Mouse (Mus musculus) spleen, postnatal 4 days (tissue): ENCODE data around the gene Pth1r.

Experiments used
- DNase-seq, 2 experiments: peaks; one replicate each; pipeline ENCODE4 v3.0.0; 2022; ENCODE audit warnings: low spot score in 2 of 2

Pth1r gene

DNA sequence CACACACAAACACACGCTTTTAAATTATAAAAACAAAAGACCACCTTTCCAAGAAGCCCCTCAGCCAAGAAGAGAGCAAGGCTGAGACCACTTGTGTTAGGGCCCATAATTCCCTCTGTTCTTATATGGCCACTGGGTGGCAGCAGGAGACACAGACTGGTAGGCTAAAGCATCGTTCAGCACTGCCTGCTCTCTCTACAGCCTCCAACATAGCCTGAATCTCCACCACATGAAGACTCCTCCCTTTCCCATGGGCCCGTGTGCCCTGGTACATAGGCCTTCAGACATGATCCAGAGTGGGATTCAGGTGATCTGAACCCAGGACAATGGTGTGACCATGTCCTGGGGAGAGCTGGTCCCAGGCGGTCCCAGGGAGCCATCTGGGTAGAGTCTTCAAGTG lies 30.2 kb downstream of the Pth1r start:
- no peak for DNase-seq

DNA sequence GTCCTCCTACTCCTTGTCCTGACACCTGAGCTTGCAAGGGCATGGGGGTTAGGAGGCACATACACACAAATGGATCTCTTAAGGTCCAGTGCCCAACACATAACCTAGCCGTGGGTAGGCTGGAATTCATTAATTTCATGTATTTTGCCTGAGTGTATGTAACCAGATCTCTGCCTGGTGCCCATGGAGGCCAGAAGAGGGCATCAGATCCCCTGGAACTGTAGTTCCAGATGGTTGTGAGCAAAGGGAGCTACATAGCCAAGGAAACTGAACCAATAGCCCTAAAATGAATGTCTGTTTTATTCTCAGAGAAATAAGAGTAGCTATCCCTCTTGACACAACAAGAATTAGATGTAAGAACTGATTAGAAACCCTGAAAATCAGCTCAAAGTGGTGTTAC lies 31.5 kb downstream of the Pth1r start:
- no peak for DNase-seq

DNA sequence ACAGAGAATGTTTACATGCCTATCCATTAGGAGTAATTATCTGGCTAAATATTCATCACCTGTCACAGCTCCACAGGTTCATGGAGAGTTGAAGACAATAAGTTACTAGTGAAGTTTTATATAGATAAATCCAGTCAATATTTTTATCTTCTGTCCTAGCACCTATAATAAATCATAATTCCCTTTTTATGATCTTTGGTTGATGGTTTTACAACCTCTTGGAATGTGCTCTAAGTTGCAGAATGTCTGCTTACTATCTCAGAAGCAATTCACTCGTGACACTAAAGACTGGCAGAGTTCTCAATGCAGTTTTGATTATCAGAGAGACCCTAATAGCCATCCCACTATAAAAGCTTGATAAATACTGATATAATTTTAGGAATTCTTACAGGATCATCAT lies 33.6 kb downstream of the Pth1r start:
- DNase-seq: no peak

DNA sequence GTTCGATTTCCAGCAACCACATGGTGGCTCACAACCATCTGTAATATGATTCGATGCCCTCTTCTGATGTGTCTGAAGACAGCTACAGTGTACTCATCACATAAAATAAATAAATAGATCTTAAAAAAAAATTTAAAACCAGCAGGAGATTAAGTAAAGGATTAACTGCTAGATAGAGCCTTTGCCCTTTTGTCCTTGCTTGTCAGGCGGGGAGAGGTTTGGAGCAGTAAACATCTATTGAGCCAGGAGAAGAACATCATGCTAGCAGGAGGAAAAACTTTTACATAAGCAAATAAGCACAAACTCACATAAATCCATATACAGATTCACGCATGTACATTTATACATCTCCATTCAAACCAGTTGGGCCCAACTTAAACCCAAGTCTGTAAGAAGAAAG lies 34.4 kb downstream of the Pth1r start:
- no peak for DNase-seq

DNA sequence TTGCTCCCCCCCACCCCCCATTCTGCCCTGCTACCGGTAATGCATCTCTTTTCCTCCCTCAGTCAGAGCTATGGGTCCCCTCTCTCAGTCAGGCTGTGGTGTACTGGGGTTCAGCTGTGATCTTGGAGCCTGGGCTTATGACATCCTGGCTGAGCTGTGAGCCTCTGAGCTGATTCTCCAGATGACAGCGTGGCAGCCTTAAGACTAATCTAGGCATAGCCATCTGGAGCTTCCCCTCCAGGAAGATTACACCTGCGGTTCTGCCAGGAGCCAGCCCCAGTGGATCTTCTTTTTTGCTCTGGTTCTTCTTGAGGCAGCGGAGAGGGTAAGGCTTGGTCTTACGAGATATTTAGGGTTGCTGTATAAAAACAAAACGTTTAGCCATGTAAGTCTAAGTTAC lies 34.9 kb downstream of the Pth1r start:
- DNase-seq: no peak

DNA sequence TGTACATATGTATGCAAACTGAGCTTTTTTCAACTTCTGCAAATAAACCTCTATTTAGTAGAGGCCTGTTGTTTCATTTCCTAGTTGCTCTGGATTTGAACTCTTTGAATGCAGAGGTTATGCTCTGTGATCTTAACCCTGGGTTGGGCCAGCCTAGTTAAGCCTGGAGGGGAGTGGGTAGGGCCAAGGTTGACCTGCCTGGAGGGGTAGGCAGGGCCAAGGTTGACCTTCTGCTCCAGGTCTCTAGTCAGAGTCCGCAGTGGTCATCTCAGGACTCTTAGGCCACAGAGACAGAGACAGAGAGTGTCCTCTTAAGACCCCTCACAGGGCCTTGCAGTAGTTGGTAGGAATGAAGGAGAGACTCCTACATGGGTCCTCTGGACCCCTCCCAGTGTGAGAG lies 35.4 kb downstream of the Pth1r start:
- DNase-seq: no peak

DNA sequence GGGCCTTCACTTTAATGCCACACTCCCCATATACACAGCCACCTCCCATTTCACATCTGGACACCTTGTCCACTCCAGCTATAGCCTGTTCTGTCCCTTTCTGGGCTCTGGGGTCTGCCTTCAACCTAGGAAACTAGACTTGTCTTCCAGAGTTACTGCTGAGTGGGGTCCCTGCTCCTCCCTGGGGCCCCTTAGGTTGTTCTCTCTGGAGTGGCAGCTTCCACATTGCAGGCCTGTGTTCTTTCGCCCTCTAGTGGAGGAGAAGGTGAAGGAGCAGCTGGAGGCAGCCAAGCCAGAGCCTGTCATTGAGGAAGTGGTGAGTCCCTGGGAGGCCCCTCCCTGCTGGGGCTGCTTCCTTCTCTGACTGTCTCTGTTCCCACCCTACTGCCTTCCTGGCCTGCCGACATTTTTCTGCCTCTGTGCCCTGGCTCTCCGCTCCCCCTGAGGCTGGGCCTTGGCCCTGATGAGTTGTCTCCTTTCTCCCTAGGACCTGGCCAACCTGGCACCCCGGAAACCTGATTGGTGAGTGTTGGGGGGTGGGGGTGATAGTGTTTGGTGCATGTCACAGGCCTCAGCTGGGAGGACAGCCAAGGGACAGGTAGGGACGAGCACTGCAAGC lies 37.2 kb downstream of the Pth1r start:
- peak; percentile 77 to 83 for DNase-seq

DNA sequence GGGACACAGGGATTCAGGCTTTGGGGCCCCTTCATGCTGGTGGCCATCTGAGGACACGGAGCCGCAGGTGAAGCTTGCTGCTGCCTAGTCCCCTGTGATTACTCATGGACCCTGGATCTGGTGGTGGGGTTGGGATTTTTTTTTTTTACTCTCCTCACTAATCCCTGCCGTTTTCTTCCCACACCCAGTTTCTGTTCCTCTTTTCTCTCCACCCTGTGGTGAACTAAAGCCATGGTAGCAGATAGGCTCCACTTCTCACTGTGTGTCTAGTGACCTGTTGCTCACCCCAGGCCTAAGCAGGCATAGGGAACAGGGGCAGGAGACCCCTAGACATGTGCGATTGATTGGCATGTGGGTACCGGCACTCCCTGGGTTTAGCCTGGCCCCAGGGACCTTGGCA lies 40.2 kb downstream of the Pth1r start:
- no peak for DNase-seq

DNA sequence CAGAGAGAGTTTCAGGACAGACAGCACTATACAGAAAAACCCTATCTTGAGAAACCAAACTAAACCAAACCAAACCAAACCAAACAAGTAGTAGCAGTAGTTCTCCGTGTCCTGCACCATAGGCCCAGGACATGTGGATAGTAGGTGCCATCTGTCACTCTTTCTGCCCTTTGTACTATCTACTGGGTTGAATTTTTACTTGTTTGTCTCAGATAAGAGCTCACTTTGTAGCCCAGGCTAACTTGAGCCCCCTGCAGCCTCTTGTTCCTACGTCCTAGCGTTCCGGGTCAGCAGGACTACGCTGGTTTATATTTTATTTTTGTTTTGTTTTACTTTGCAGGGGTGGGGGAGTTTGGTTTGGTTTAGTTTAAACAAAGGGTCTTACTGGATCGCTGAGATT lies 43.0 kb downstream of the Pth1r start:
- no peak for DNase-seq

DNA sequence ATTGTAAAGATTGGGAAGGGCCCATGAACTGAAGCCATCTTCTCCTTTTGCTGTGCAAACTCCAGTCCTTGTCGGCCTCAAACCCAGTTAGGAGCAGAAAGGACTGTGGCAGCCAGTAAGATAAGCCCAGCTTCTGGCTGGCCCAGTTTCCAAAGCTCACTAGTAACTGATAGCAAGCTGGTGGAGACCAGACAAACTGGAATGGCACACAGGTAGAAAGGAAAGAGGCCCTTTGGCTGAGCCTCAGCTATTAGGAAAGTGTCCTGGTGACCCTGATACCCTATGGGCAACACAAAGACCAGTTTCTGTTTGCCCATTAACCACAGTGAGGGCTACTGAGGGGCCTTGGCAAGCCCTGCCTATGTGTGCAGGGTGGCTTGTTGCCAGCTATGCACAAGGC lies 44.1 kb downstream of the Pth1r start:
- DNase-seq: no peak

DNA sequence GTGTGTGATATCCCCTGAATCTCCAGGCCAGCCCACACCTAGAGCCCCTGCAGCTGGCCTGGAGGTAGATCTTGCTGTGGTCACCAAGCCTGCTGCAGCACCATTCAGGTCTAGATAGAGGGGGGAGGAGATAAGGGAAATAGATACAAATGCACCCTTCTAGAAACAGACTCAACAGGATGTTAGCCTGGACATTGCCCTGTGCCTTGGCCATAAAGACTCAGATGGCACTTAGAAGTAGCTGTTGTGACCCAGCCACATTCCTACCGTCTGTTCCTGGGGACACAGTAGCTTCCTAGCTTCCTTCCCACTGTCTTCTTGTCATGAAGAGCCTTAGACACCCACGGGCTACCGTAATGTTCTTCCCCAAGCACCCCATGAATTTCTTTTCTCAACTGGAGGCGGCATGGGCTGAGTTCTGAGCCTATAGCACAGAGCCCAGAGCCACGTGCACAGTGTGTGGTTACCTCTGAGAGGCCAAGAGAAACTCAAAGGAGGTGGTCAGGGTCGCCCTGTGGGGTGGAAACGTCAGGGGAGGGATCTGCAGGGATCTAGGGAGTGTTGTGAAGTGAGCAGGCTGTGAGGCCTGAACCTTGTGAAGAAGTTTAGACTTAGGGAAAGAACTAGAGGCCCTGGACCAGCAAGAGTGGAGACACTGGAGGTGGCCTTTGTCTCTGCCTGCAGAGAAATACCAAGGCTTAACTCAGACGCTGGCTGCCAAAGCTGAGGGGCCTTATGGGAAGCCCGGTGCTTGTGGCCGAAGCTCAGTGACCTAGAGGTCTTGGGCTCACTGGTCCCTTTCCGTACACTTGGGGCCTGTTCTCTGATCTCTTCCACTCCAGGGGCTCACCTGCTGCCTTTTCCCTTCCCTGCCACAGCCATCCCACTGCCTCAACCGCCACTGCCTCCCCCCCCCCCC lies 45.6 kb downstream of the Pth1r start:
- no peak for DNase-seq

DNA sequence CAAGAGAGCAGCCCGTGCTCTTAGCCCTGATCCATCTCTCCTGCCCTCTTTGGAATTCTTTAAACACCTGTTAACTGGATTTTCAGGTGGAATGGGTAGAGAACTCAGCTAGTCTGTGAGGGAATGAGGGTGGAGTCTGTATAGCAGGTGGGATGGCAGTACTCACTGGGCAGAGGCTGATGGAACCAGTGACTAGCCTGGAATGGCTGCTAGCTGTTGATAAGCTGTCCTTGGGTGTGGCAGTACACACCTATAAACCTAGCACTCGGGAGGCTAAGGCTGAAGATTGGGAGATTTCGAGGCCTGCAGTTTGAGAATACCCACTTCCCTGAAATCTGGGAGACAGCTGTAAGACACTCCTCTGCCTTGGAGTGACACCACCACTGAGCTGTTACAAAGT lies 47.4 kb downstream of the Pth1r start:
- DNase-seq: no peak

DNA sequence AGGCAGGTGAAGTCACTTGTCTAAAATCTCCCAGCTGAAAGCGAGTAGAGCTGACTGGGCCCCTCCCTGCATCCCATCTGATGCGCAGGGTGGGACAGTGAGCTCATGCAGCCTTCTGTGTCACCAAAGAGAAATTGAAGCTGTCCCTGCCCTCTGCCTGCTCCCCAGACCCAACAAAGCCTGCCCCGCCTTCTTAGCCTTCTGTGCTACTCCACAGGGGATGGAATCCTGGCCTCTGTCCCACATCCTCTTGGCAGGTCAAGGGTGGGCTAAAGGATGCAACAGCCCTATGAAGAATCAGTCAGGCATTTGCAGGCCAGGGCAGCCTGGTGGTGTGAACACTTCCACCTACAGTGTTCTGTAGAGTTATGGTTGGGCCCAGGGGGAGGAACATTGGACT lies 49.5 kb downstream of the Pth1r start:
- DNase-seq: no peak

DNA sequence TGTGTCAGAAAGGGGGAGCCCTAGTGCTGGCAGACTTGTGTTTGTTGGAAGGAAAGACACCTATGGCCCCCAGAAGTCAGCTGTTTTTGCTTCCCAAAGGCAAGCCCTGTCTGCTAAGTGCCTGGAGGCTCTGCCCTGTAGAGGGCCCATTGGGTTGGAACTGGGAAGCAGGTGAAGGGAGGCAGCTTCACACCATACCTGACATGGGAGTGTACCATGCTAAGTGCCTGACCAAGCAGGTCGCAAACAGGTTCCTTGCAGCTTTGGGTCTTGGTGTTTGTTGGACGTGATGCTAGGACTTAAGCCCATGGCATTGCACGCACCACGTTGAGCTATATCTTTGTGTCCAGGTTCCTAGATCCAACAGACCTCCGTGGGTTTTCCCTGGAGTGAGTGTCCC lies 50.5 kb downstream of the Pth1r start:
- no peak for DNase-seq

DNA sequence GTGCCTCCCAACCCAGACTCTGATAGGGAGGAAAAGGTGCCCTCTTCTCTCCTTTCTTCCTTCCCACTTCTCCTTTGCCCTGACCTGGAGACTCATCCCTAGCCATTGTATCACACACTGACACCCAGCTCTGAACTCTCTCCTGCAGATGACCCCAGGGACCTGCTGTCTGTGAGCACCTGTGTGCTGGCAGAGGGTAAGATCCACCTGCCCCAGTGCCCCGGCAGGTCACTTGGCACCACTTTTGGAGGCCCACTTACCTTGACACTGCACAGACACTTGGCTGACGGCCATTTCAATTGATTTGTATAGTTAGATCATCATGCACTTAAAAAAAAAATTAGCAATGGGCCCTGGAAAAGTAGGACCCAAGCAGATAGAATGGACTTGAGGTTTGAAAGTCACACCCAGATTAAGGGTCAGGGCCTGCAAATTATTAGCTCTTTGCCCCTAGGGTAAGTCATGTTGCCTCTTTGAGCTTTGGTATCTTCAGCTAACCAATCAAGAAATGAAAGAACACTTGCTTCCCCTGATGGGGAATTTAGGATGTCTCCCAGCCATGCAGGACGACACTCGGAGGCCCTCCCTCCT lies 51.7 kb downstream of the Pth1r start:
- DNase-seq: no peak

DNA sequence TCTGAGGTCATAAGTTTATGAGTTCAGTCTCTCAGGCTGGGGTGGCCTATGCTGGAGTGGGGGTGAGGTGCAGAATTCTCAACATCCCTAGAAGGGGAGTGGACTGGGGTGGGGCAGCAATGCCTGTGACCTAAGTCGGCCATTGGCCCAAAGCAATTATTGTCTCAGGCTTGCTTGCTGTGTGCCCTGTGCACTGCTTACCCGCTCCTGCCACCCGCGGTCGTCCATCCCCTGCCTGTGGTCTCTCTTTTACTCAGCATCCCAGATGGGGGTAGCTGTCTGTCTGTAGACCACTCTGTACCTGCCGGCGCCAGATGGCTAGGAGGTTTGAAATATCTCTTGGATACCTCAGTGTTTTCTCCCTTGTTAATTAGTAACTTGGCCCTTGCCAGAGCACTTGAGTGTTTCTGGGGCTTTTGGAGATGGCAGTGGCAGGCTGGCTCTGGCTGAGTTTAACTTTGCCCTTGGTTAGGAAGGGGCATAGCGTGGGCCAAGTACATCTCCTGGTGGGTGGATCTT lies 57.6 kb downstream of the Pth1r start:
- DNase-seq: no peak

DNA sequence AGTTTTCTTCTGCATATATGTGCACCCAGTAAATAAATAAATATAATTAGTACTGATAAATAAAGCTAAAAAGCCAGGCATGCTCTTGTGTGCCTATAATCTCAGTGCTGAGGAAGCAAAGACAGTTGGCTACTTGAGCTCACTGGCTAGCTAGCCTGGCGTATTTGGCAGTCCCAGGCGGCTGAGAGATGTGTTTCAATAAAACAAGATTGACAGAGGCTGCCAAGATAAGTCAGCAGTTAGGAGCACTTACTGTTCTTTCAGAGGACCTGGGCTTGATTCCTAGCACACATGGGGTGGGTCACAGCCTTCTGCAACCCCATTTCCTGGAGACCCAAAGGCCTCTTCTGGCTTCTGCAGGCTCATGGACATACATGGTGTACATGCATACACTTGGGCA lies 59.1 kb downstream of the Pth1r start:
- DNase-seq: no peak

DNA sequence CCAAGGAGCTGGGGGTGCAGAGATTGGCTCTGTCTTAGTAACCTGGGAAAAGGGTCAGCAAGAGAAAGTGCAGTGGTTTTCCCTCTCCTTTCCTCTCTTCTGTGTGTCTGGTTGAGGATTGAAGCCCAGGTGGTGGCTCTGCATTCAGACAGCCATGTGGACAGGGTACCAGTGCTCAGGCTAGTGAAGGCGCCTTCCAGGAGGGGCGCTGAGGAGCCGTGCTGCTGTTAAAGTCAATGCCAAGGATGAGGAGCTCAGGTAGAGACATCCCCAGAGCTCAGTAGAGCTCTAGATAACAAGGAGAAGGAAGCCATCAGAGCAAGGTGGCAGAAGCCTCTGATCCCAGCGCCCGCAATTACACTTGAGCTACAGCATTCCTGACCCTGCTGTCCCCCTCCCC lies 59.9 kb downstream of the Pth1r start:
- no peak for DNase-seq

DNA sequence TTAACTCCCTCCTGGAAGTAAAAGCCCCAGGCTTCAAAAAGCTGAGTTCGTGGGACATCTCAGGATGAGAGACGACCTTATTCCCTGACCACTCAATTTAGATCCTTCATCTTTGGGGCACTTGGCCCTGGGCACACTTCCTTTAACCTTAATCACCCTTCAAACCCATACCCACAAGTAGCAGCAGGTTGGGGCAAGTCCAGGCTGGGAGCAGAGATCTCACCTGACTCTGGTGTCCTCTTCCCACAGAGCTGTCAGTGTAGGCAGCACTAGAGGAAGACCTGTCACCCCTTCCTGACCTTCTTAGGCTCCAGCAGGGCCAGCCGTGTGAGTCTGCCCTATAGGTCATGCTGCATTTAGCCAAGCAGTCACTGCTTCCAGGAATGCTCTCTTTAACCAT lies 60.5 kb downstream of the Pth1r start:
- no peak for DNase-seq

DNA sequence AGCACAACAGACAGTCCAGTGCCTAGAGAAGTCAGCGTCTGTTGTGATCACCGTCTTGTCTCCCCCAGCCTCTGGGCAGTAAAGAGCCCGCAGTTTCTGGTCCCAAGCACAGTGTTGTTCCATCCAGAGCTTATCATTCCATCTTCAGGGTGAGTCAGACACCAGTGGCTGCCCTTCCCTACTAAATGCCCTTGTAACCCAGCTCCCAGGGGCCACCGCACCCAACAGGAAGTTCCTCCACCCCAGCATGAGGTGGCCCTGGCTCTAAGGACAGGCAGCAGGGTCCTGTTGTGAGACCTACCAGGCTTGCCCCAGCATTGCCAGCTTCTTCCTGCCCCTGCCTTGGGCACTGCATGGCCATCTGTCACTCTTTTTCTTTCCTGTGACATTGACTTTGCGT lies 61.4 kb downstream of the Pth1r start:
- no peak for DNase-seq

DNA sequence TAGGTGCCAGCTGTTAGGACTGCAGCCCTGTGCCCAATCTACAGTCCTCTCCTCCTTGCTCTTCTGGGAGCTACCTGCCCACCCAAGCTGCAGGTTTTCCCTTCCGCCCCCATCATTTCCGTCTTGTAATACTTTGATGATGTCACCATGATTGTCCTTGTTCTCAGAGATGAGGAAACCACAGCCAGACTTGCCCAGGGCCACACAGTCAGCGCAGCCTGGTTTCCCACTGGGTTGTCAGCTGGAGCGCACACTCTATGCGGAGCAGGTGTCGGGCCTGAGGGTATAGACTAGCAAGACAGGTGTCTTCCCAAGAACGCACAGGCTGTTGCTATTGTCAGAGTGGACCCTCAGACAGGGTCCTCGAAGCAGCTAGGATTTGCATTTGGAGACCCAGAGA lies 61.8 kb downstream of the Pth1r start:
- no peak for DNase-seq

DNA sequence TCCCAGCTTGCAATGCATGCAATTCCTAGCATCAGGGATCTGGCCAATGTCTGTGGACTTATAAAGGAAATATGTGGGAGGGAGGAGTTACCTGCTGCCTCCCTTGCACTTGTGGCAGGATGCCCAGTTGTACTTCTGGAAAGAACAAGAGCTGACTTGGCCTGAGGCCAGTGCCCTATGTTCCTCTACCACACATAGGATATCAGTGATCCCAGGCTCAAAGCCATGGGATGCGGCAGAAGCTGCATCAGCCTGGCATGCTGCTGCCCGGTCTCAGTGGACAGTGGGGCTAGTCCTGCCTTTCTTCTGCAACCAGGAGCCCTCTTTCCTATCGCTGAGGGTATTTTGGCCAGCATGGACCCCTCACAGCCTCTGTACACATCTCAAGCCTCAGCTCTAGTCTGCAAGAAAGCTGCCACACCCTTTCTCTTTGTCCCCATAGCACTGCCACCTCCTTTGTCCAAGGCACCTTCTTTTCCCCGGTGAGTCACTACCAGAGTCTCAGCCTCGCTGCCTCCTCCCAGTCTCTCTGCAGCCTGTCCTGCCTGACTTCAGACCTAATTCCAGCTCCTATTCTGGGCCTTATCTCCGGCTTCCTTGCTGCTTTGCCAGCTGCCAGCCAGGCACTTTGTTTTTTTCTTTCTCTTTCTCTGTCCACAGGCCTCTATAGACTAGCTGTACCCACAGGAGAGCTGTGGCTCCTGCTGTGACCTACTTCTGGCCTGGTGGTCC lies 62.7 kb downstream of the Pth1r start:
- no peak for DNase-seq
